Mouse (Mus musculus) liver, embryonic 14.5 days (tissue): Measurements from ENCODE around the gene 1110032A03Rik. TPM values are rescaled to one million over a fixed set of nuclear protein-coding genes. Genes with fewer than 3 reads are reported as not detected.

Experiments
- ATAC-seq: fragments of 200-750 bp; cut with Nextera tagmentation; 2 replicates; pipeline ENCODE4 v1.8.0; 2017; ENCODE audit warnings: moderate number of reproducible peaks, mild to moderate bottlenecking, moderate library complexity; ENCODE audit not compliant: insufficient read depth
- DNase-seq, 3 experiments: peaks; one replicate each; pipeline ENCODE4 v3.0.0-alpha.2; 2012 to 2013; ENCODE audit warnings: low read depth in 3 of 3, low spot score in 3 of 3
- H3K27ac ChIP-seq: fragments of 300-500 bp; sonication (generic); 2 replicates; pipeline ENCODE4 v1.5.1; 2014; ENCODE audit warnings: moderate library complexity, mild to moderate bottlenecking, control low read depth, inconsistent platforms
- H3K27me3 ChIP-seq: fragments of 300-500 bp; sonication (generic); 2 replicates; pipeline ENCODE4 v1.6.1; 2014; ENCODE audit warnings: mild to moderate bottlenecking, low read length, moderate library complexity; ENCODE audit not compliant: control insufficient read depth, insufficient read depth
- H3K36me3 ChIP-seq: fragments of 300-500 bp; sonication (generic); replicated peaks from 2 replicates; pipeline ENCODE4 v1.6.1; 2014; ENCODE audit warnings: low read depth; ENCODE audit not compliant: control insufficient read depth, insufficient read depth
- H3K4me1 ChIP-seq, 2 experiments: fragments of 200-500 bp in 1 of 2; fragments of 300-500 bp in 1 of 2; sonication (generic) in 1 of 2; replicated peaks; 2 replicates each; pipeline ENCODE4 v1.6.1; 2012 to 2014; ENCODE audit warnings: antibody characterized with exemption in 1 of 2, inconsistent platforms in 1 of 2, low read length in 1 of 2; ENCODE audit not compliant: control insufficient read depth in 2 of 2, insufficient read depth in 2 of 2
- H3K4me2 ChIP-seq: fragments of 300-500 bp; sonication (generic); 2 replicates; pipeline ENCODE4 v1.6.1; 2014; ENCODE audit warnings: low read depth, mild to moderate bottlenecking, control low read depth, moderate library complexity
- H3K4me3 ChIP-seq, 2 experiments: fragments of 200-500 bp in 1 of 2; fragments of 300-500 bp in 1 of 2; sonication (generic) in 1 of 2; 2 replicates each; pipeline ENCODE4 v1.5.1; 2012 to 2014; ENCODE audit warnings: low read depth in 2 of 2, low read length in 2 of 2, mild to moderate bottlenecking in 2 of 2, control low read depth in 1 of 2, inconsistent platforms in 1 of 2, moderate library complexity in 1 of 2; ENCODE audit not compliant: insufficient read depth in 1 of 2
- H3K9ac ChIP-seq: fragments of 300-500 bp; sonication (generic); replicated peaks from 2 replicates; pipeline ENCODE4 v1.6.1; 2014; ENCODE audit warnings: mild to moderate bottlenecking, control low read depth, moderate library complexity
- H3K9me3 ChIP-seq: fragments of 300-500 bp; sonication (generic); 2 replicates; pipeline ENCODE4 v1.6.1; 2016; ENCODE audit warnings: low read length, mixed read lengths; ENCODE audit not compliant: control insufficient read depth
- CTCF ChIP-seq: IDR thresholded peaks from 2 replicates; pipeline ENCODE4 v1.5.1; 2016; ENCODE audit warnings: antibody characterized with exemption, low read depth, control low read depth
- EP300 ChIP-seq: IDR thresholded peaks from 2 replicates; pipeline ENCODE4 v1.6.1; 2016; ENCODE audit warnings: antibody characterized with exemption, low read depth
- WGBS: fragments of 180-500 bp; shearing (Covaris S2); extraction: QIAGEN DNeasy Blood & Tissue Kit; methylation state at CpG from one replicate; pipeline ENCODE4 v1.1.7; 2014; ENCODE audit not compliant: insufficient replicate concordance; 5-methylcytosine and 5-hydroxymethylcytosine counted together
- polyA plus RNA-seq, 2 experiments: library from polyadenylated mRNA; depleted of rRNA in 1 of 2; stranded (reverse) in 1 of 2; unstranded in 1 of 2; fragments of >200 nt; fragmentation: Nextera tagmentation in 1 of 2; extraction: Ambion mirVana in 1 of 2; gene quantifications; 2 replicates each; pipeline versions ENCODE4 v1.2.1 to v1.2.3; 2012 to 2014

The 1110032A03Rik gene
- polyA plus RNA-seq, 2 experiments = 11.5 to 16.9 TPM

DNA sequence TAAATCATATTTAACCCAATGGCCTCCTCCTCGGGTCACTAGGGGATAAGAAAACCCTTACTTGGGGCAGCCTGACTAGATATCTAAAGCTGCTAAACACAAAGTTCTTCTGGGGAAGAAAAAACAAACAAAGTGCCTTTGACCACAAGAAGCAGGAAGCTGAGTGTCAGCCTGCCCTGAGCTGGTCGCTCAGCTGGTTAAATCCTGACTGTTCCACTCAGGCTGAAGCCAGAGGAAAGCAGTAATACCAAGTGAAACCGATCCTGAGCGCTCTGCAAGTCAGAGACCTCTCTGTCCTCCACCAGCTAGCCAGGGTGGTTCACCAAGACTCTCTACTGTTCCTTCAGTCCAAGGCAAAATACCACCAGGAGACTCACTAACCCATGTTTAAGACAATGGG lies 45.7 kb downstream of the 1110032A03Rik start:
- Histone ChIP-seq H3K4me1 (no peaks in the 10 kb centered on the region), H3K4me3 (no peak overlapping the region), H3K27me3 (peaks cover 10% of the 10 kb centered on the region), H3K9ac (no peak overlapping the region), H3K9me3 (no peaks in the 10 kb centered on the region), H3K27ac (no peak overlapping the region), H3K4me2 (no peak overlapping the region), H3K36me3 (no peaks in the 10 kb centered on the region)
- TF ChIP-seq EP300 (no peak), CTCF (no peak)
- 15% methylated on average over 4 of the region's 4 CpGs for WGBS
- ATAC-seq (no peak), DNase-seq (no peak)

DNA sequence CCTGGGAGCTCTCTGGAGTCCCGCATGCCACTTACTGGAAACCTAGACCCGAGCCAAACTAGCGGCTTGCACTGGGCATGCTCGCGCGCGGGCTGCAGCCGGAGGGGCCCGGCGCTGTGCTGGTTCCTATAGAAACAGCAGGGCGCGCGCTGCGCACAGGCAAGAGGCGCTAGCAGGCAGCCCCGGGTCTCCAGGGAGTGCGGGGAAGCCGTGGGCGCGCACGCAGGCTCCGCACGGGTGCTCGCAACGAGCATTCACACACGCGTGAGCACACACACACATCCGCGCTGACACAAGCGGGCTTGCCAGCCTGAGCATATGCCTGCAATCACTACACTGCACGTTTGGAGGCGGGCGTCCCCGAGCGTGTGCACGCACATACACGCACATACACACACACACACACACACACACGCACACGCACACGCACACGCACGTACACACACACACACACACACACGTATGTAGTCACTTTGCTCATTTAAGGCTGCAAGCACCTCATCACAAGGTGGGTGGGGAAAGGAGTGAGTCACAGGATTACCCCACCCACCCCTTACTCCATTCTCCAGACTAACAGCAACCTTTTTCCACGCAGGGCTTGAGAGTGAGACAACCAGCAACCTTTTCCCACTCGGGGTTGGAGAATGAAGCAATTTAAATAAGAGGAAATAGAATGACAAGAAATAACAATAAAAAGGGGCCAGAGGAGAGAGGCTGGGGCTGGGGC lies 47.2 kb downstream of the 1110032A03Rik start:
- H3K27ac ChIP-seq = no peak overlapping the region
- DNase-seq (no peak), ATAC-seq (peak; percentile 35; the same call in 1 of the 2 replicates)
- peak overlapping the region; percentile 62 for H3K4me2 ChIP-seq
- H3K9me3 ChIP-seq = no peaks in the 10 kb centered on the region
- H3K4me1 ChIP-seq = no peaks in the 10 kb centered on the region
- TF ChIP-seq EP300 (no peak), CTCF (no peak)
- no peak overlapping the region for H3K9ac ChIP-seq
- 1% methylated on average over 45 of the region's 45 CpGs for WGBS
- H3K36me3 ChIP-seq = no peaks in the 10 kb centered on the region
- peak overlapping the region; percentile 31 to 48 for H3K4me3 ChIP-seq
- H3K27me3 ChIP-seq = peaks cover 10% of the 10 kb centered on the region

GRCm38 (mm10) chr9:50727171-50727924 lies 48.0 kb downstream of the 1110032A03Rik start:
- TF ChIP-seq EP300 (no peak), CTCF (no peak)
- Histone ChIP-seq H3K4me1 (no peaks in the 10 kb centered on the region), H3K27me3 (peaks cover 10% of the 10 kb centered on the region), H3K27ac (no peak overlapping the region), H3K4me2 (peak overlapping the region; percentile 62), H3K9me3 (no peaks in the 10 kb centered on the region), H3K4me3 (peak overlapping the region; percentile 31 to 48), H3K9ac (no peak overlapping the region), H3K36me3 (no peaks in the 10 kb centered on the region)
- 13% methylated on average over 30 of the region's 30 CpGs for WGBS
- DNase-seq = no peak
- ATAC-seq = no peak

GRCm38 (mm10) chr9:50725921-50726590 lies 49.3 kb downstream of the 1110032A03Rik start:
- Histone ChIP-seq H3K9me3 (no peaks in the 10 kb centered on the region), H3K9ac (no peak overlapping the region), H3K27me3 (peaks cover 10% of the 10 kb centered on the region), H3K4me1 (no peaks in the 10 kb centered on the region), H3K27ac (no peak overlapping the region), H3K36me3 (no peaks in the 10 kb centered on the region), H3K4me2 (no peak overlapping the region), H3K4me3 (no peak overlapping the region)
- TF ChIP-seq CTCF (no peak), EP300 (no peak)
- ATAC-seq (no peak), DNase-seq (no peak)
- 59% methylated on average over 8 of the region's 8 CpGs for WGBS
